Mouse (Mus musculus): Measurements from ENCODE around the gene Krtap1-3.

- TF ChIP-seq CTCF (conservative IDR thresholded peaks at IDR 0.05; ENCODE audit: insufficient read depth, insufficient read length, low read depth, low read length), result no peak
- no peak for TF ChIP-seq POLR2A (IDR thresholded peaks at IDR 0.05; ENCODE audit: low read depth, low read length)
Measured at GRCm38 (mm10) chr11:99557976-99558745, 33.0 kb downstream of the Krtap1-3 start.
